Mouse (Mus musculus): ENCODE data around the gene Slc6a20b.
A peak's percentile ranks its signal among the peaks of the same experiment; 100 is the strongest.
"Not testable (repeated sequence)": the region's sequence is repeated elsewhere in the genome, so short reads cannot be mapped to it uniquely, and the experiment has no call there.

Slc6a20b gene

DNA sequence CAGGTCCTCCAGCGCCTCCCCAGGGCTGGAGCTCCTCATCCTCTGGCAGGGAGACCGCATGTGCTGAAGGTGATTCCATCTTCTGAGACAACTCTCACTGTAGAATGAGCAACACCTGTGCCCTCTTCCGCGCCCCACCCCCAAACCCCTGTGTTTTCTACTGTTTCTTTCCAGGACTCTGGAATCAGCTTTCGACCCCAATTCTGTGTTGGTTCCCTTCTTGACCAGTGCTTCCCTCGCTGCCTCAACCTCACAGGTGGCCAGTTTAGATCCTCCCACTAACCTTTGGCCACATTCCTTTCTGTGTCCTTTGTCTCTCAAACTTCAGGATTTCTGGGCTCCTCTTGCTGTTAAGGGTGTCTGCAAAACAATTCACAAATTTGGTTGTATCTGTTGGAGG, at the start of gene Slc6a20b:
Slc6a20b (minus strand) TSS at position 285 of the 400 bp plus-strand sequence.
- no peak for DNase-seq

DNA sequence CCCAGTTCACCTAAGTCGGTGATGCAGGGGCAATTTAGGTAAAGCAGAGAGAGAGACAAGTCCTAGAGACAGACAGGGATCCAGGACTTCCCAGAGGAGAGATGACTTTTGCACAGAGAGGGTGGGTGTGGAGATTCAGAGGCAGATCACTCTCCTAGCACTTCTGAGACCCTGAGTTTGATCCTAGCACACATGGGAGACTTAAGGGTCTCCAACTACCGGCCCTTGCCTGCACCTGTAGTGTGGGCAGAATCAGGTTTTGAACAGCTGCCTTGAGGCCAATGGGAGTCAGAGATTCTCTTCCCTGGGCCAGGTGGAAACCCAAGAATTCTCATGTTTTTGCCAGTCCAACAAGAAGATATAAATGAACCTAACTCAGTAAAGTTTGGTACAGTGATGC, 46.8 kb upstream of the Slc6a20b start:
- DNase-seq, result no peak

DNA sequence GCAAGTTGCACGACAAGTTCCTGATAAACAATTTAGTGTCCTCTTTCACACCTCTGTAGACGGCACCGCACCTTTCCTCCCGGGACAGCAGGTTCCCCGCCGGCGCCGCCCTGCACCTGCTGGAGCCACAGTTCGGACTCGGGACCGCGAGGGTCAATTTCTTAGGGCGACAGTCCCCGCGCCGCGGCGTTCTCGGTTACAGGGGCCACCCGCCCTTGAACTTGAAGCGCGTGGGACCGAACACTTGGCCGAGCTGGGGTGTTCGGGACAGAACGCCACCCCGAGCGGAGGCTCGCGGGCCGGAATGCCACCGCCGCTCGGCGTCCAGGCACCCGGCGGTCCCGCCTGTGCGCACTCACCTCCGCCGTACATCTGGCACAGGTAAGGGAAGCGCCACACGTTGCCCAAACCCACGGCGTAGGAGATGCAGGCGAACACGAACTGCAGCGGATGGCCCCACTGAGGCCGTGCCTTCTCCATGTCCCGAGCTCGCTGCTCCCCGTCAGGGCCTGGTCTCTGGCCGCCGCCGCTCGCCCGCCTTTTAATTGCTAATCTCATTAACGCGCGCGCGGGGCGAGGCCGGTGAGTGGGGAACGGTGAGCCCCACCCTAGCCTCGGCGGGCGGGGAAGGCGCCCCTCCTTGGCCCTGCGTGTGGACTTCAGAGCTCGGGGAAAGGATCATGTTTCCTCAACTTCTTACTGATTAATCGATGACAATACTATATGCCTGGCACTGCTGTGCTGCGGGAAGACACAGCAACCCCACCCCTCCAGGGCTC, 46.2 kb upstream of the Slc6a20b start, which contains the start of the genes Ccr9 and Slc6a20a:
Ccr9 (plus strand) TSS at position 113 of the 779 bp plus-strand sequence.
Slc6a20a (minus strand) TSS at position 559 of the 779 bp plus-strand sequence.
- DNase-seq, result peak; percentile 52 to 54

DNA sequence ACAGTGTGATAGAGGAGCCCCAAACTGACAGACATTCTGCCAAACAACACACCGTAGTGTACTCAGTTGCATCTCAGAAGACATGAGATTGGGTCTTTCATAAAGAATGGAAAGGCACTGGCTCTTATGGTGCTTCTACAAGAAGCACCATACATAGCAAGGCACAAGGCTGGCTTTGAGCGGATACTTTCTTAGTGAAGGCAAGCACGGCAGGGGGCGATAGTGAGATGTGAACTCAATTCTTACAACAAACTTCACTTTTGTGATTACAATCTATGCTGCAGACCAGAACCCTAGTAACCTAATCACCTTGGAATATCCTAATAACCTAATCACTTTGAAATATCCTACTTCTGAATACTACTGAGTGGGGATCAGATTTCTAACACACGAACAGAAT, 33.3 kb upstream of the Slc6a20b start:
- peak; percentile 39 to 49 for DNase-seq

DNA sequence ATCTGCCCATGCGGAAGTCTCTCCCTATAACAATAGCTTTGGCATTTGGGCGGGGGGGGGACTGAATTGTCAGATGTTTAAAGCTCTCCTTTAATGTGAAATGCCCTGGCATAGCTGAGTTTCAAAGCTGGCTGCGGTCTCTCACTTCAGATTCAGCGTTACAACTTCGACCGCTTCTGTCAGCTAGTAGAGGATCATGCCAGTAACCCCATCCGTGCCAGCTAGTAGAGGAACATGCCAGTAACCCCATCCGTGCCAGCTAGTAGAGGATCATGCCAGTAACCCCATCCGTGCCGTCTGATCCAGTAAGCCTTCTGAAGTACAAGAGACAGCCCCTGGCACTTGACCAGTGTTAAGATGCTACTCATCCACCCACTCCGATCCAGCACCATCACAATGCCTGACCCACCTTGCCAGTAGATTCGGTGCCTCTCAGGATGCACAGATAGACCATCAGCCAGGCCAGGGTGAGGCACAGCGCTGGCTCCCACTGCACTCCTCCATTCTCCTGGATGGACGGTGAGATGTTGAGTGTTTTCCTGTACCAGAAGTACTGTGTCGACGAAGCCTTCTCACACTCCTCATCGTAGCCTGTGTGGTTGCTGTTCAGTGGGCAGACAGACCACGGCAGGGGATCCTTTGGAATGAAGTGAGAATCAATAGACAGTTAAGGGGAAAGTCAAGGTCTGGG, 27.8 kb upstream of the Slc6a20b start:
- DNase-seq, result not testable (repeated sequence)

DNA sequence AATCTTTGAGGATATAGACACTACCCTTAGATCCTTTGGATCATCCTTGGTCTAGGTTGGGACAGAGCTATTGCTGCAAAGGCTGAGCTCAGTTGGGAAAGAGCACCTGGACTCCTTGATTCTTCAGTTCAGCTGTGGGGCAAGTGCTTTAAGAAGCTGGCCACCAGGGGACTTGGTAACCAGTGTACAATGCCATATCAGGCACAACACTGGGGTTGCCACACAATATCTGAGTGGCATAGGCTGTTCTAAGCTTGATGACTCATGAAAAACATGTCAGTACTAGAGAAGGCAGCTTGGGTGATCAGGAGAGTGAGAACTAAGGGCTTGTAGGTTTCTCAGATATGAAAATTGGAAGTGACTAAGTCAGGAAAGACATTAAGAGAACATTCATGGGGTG, 26.6 kb upstream of the Slc6a20b start:
- DNase-seq, result no peak

DNA sequence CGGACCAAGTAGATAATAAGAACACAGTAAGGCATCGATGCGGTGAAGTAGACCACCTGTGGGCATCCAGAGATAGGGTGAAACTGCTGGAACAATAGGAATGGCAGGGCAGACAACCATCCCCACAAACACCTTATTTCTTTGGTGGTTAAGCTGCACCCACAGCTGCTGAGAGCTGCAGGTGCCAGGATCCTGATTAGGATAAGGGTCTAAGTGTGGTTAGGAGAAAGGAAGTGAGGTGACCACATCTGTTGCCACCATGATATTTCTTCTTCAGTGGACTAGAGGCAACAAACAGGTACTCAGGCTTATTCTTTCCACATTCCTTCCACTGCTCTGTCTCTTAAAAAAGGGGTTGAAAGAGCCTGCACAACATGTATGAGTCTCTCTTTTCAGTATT, 25.1 kb upstream of the Slc6a20b start:
- no peak for DNase-seq

DNA sequence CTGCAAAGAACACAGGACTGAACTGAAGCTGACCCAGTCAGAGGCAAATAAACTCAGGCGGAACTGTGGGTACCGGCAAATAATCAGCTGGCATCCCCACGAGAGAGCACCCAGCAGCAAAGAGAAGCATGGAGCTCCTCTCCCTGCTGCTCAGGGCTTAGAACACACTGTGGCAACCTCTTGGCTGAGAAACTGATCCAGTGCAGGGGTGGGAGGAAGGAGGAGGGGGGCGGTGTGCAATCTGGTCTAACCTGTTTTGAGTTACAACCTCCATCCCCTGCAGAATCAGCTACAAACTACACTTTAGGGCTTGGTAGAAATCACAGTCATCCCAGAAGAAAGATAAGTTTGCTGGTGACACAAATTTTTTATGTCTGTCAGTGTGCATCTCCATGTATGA, 19.0 kb upstream of the Slc6a20b start:
- DNase-seq, result peak in 1 of 2 experiments; percentile 41

DNA sequence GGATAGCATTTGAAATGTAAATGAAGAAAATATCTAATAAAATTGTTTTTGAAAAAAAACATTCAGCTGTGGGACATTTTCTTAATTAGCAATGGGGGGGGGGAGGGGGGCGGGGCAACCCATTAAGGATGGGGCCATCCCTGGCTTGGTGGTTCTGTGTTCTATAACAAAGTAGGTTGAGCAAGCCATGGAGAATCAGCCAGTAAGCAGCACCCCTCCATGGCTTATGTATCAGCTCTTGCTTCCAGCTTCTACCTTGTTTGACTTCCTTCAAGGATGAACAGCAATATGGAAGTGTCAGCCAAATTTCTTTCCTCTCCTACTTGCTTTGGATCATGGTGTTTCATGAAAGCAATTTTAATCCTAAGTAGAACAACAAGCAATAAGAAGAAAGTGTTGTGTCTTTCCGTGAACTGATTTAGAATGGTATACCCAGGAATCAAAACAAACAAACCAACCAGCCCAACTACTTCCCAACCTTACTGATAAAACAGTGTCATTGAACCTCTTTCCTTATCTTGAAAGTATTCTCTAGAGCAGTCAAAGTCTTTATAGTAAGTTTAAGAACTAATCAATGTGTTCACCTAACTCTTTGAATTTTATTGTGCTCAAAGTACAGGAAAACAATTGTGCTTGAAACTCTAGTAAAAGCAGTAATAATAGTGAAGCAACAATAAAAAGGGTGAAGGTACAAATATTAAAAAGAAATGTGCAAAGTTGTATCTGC, 17.6 kb upstream of the Slc6a20b start:
- no peak for DNase-seq

DNA sequence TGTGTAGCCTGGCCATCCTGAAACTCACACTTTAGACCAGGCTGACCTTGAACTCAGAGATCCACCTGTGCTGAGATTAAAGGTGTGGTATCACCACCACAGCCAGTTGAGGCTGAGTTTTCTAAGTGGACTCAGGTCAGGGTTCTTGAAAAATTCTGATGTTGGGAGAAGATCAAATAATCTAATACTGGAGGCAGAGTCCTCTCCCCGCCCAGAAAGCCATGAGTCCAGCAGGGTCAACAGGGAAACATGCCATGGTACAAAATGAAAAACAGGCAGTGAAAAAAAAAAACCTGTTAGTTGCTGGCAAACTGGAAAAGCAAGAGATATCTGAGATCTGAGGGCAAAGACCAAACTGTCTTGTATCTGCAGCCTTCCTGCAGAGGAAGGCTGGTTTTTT, 7.7 kb upstream of the Slc6a20b start:
- no peak for DNase-seq

DNA sequence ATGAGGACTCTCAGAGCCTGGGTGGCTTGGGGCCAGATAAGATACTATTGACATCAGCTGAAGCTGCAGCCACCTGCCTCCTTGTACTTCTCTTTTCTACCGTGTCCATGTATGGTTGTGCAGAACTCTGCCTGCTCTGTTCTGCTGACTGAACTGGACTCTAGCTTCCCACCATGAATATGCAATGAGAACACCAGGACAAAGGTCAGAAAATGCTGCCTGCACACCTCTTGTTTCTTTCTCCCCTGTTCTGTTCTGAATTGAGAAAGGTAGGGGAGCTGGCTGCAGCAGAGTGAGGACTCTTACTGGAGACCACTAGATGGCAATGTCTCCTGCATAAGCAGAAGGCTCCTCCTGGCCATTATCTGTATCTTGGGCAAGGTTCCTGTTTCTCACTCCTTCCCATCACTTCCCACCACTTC, 6.3 kb upstream of the Slc6a20b start:
- DNase-seq, result peak in 1 of 2 experiments; percentile 4

DNA sequence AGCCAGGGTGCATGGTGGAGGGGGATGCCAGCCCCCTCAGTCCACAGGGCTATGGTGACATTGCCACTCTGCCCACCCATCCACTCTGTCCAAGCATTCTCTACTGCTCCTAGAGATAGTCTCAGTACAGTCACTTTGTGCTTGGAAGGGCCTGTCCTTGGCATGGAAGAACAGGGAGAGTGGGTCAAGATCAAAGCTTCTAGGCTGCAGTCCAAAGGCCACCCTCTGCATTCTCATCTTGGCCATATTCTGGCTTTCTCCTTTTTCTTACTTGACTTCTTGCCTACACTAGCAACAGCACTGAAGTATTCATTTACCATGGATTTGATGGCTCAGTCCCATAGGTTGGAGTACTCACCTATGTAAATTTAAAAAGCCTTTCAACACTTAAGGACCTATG, 5.9 kb upstream of the Slc6a20b start:
- DNase-seq, result no peak

DNA sequence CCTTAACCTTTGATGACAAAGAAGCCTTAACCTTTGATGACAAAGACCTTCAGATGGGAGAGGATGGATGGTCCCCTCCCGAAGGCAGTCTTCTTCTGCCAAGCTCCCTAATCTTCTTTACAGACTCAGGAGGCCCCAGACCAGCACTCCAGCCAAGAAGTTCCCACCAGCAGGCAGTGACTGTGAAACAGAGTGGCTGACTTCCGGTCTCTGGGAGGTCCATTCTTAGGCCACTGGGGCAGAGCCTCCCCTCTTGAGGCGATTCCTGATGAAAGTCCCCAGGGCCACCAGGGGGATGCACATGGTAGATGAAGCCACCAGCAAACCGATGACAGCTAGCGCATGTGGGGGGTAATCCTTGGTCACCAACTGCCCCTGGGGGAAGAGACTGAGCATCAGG, 4.4 kb upstream of the Slc6a20b start:
- no peak for DNase-seq

DNA sequence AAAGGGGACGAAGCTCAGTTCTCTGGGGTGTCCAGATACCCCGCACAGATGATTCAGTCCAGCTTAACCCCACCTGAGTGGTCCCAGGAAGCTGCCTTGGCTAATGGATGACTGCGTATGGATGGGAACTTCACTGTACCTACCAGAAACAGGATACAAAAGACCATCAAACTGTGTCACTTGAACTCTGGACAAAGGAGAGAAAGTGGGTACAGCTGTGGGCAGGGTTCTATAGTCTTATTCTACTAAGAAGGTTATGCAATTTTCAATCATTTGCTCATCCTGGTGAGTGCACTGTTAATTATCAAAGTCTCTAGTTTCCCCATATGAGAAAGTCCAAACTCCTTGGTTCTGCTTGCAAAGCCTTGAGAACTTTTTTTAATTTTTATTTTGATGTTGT, 628 bp upstream of the Slc6a20b start:
- no peak for DNase-seq

DNA sequence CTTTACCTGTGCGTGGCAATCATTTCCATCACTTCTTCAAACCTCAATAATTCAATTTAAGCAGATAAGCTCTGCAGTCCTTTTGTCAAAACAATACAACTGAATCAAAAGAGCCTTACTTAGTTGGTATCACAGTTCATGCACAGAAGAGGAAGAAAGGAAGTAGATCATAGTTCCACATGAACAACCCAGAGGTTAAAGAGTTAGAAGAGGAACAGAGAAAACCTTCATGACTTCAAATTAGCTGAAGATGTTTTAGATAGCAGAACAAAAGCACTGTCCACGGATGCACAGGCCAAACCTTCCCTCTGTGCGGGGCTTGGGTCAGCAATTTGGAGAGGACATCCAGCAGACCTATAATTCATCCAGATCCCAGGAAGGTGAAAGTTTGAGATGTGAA, 699 bp downstream of the Slc6a20b start:
- DNase-seq, result no peak

DNA sequence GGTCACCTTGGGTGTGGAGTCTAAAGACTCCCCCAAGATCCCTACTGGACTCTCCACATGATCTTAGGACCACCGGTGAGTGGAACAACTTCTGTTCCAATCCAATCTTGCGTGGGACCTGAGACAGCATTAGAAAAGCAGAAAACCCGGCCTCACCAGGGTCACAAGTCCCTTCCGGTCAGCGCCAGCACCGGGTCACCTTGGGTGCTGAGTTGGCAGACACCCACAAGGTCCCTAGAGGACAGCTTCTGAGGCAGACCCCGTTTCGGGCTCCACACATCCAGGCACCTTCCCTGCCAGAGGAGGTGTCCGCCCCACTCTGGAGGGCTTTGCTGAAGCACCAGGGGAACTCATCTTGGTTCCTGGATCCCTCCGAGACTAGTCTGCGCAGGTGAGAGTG, 6.5 kb downstream of the Slc6a20b start:
- DNase-seq, result no peak

DNA sequence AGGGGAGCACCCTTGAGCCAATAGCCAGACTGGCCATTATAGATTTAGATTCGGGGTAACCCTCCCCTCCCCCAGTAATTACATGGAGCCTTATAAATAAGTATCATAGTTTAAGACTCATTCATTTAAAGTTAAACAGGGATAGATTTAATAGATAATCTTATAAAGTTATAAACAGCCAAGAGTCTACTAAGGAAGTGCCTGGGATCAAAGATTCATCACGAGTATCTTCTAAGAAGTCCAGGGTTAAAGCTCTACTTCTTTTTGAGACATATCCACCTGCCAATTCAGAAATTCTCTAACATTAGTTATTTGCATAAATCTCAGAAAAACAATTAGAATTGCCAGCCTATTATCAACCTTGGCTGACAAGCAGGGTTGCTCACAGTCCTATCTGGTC, 7.6 kb downstream of the Slc6a20b start:
- no peak for DNase-seq

DNA sequence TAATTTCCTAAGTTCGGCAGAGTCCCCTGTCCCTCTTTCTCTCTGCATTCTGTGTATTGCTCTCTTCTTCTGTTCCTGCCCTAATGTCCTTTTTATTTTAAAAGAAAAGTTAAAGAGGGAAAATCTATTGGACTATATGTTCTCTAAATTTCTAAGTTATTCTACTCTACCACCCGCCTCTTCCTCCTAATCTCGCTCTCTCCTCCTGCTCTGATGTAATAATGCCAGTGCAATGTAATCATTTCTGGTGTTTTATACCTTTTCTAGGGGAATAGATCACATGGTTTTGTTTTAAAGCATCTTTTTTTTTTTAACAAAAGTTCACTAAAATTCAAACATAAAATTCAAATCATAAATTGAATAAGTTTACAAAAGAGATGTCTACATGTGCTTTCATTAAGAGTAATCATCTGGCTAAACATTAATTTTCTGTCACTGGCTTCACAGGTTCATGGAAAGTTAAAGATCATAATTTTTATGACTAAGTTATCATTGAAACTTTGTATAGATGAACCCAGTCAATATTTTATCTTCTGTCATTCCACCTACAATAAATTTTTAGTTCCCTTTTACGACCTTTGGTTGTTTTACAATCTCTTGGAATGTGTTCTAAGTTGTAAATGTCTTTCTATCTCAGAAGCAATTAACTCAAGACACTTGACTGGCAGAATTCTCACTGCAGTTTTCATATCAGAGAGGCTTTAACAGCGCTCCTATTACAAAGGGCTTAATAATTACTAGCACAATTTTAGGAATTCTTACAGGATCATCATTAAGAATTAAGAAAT, 11.9 kb downstream of the Slc6a20b start:
- no peak for DNase-seq

DNA sequence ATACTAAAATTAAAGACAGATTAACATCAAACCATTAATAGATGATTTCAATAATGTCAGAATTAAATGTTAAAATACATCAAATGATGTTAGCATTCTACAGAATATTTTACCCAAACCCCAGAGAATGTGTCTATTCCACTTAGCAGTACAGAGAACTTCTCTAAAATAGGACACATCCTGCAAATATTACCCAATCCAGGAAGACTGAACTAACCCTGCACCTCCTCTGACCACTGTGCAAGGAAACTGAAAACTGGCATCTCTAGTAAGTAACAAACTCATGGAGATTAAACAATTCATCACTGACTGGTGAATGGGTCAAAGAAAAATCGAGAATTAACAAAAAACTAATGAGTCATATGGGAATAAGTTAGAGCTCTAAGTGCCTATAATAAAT, 30.8 kb downstream of the Slc6a20b start:
- no peak for DNase-seq

DNA sequence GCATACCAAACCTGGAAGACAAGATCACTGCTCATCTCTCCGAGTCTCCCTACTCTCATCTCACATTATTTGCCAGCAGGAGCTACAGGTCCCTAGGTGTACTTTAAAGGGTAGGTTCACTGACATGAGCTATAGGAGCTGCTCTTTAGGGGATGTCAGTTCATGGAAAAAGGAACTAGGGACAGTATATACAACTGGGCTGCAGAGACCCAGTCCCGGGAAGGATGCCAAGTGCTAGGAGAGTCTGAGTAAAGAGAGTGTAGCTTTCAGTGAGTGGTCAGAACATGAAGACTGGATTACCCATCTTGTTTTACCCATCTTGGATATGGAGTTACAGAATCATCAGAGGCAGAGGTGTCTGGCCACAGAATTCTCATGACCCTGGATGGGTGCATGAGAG, 35.0 kb downstream of the Slc6a20b start:
- no peak for DNase-seq

DNA sequence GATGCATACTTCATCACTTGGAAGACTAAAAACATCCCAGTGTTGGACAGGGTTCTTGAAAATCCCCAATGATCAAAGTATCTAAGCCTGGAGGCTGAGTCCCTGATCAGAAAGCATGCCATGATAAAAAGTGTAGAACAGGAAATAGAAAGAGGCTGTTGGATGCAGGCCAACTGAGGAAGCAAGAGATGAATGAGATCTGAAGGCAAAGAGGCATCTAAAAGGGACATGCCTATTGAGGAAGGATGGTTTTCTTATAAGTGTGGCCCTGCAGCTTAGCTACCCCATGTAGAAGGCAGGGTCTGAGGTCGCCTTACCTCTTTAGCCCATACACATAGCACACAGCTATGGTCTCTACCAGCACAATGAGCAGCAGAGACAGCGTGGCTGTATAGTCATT, 35.5 kb downstream of the Slc6a20b start:
- DNase-seq, result no peak

DNA sequence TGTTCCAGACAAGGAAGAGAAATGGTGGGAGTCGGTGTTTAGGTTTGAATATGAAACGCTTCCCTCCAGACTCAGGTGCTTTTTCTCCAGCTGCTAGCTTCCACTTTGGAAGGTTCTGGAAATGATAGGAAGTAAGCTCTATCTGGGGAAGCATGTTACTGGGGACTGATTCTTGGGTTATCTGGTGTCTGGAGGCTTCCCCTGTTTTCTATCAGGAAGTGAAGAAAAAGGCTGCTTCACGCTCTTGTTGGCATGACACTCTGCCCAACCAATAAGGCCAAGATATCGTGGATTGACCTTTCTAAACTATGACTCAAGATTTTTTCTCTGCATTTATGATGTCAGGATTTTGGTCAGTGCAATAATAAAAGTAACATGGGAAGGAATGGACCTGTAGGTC, 37.2 kb downstream of the Slc6a20b start:
- no peak for DNase-seq

All from lung, adult 18-20 months (tissue).